Mouse (Mus musculus) cerebellum, adult 2 months (tissue): ENCODE measurements around the gene Nudt4.

Source experiments
- CTCF ChIP-seq: fragments of 200-500 bp; IDR thresholded peaks from 2 replicates; pipeline ENCODE4 v1.5.1; 2011; ENCODE audit warnings: low read depth, mild to moderate bottlenecking, control low read depth, low read length, moderate library complexity, borderline replicate concordance; ENCODE audit not compliant: insufficient read depth
- POLR2A ChIP-seq: fragments of 200-500 bp; IDR thresholded peaks from 2 replicates; pipeline ENCODE4 v1.6.1; 2011; ENCODE audit warnings: low read length, control low read depth, borderline replicate concordance; ENCODE audit not compliant: insufficient read depth

DNA sequence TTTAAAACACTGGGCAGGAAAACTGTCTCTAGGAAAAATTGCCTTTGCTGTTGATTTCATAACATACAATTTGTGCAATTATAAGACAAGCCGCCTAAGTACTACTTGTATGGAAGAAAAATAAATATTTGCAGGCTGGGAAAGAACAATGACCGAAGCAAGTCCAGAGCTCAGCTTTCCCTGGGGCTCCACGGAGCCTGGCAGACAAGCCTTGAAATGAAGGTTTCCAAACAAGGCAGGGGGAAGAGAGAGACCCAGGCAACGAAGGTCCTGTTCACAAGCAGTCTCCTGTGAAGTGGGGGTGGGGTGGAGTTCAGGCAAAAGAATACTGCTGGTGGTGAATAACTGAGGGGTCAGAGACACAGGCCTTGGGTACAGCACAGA is 13.6 kb upstream of the Nudt4 start:
- TF ChIP-seq CTCF: no peak
- TF ChIP-seq POLR2A: no peak
